Mouse (Mus musculus) hematopoietic multipotent progenitor cell, adult 10-12 weeks (in vitro differentiated cells): ENCODE results near the gene Usp50. TPM values are rescaled to one million over a fixed set of nuclear protein-coding genes. Genes with fewer than 3 reads are reported as not detected.

Experiments
- polyA plus RNA-seq: library from polyadenylated mRNA; stranded (reverse); fragments of >175 nt; gene quantifications from 2 replicates; pipeline ENCODE4 v1.2.3, GENCODE M21; 2012; ENCODE audit warnings: low replicate concordance

Gene Usp50
- polyA plus RNA-seq: 0.08 TPM in 1 of 2 replicates, not detected in the other

DNA sequence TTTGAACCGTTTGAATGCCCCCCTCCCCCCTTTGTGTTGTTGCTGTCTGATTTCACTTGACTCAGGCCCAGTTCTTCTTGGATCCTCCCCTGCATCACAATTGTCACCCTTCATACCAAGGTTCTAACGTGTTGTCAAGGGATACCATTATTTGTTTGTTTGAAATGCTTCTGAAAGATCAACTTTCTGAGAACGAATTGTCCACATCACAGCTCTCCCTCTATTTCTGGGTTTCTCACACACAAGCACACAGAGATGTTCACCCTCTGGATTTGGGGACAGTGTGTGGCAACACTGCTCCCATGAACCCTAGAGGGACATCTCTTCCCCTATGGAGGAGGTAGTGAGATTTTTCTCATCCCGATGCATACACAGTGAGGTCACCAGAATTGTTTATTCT lies at the start of gene Usp50:
Gene Usp50, minus strand, starts transcription at position 101 of the 400 bp plus-strand sequence.

DNA sequence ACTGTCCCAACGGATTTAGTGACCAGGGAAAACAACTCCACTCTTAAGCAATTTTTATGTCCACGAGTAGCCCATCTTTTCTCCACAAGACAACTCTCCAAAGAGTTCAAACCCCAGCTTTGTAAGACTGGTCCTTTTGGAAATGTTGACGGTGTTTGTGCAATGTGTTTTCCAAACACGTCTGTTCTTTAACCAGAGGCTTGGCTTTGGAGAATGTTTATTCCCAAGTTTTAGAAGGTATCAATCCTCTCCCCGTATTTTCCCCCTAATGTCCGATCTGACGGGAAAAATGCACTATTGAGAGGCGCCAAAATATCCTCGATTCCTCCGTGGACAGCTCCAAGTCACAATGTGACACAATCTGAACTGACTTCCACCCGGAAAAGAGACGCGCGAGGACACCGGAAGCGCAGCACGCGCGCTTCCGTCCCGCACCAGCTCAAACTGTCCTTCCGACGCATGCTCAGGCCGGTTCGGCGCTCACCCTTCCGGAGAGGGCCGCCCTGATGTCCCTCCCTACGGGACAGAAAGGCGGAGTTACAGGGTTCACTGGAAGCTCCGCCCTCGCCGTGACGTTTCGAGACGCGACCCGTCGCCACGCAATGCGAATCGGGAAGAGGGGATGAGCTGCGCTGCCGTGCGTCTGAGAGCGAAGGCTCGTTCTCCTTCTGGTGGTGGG lies 76.4 kb downstream of the Usp50 start, which contains the start of gene Usp8:
Gene Usp8, plus strand, starts transcription at position 570 of the 679 bp plus-strand sequence.

DNA sequence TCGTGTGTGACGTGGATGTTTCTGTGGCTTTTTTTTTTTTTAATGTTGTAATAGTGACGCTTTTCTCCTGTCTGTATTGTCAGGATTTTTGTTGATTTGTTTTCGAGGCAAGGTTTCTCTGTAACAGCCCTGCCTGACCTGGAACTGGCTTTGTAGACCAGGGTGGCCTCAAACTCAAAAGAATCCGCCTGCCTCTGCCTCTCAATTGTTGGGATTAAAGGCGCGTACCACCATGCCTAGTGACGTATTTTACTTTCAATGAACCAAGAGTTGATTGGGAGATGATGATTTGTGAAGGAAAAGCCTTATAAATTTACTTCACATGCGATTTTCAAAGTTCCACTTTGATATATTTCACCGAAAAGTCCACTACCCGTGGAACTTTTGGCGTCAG lies 107.2 kb downstream of the Usp50 start, which contains the start of gene Gabpb1:
Gene Gabpb1, minus strand, starts transcription at position 216 of the 394 bp plus-strand sequence.

Other genes starting within 250 kb of the Usp50 start
- 0.04 TPM in 2 replicates for gene Slc27a2, start 231.1 kb downstream of the Usp50 start, polyA plus RNA-seq
- gene Hdc, start 164.2 kb downstream of the Usp50 start, polyA plus RNA-seq: 7.5 and 14.4 TPM in 2 replicates
- gene Gabpb1, start 107.1 kb downstream of the Usp50 start, polyA plus RNA-seq: 5.4 and 6.1 TPM in 2 replicates
- gene Usp8, start 76.1 kb downstream of the Usp50 start, polyA plus RNA-seq: 20.0 and 24.4 TPM in 2 replicates
- 9.4 and 11.1 TPM in 2 replicates for gene Trpm7, start 92.8 kb upstream of the Usp50 start, polyA plus RNA-seq
- 3.6 and 9.1 TPM in 2 replicates for gene Sppl2a, start 149.8 kb upstream of the Usp50 start, polyA plus RNA-seq
- 4.4 and 7.7 TPM in 2 replicates for gene Ap4e1, start 225.2 kb upstream of the Usp50 start, polyA plus RNA-seq